Mouse (Mus musculus) intestine, embryonic 16.5 days (tissue): Measurements from ENCODE around the gene Gm11437. TPM values are rescaled to one million over a fixed set of nuclear protein-coding genes. Genes with fewer than 3 reads are reported as not detected.

Experiments
- polyA plus RNA-seq: library from polyadenylated mRNA; unstranded; fragments of >200 nt; fragmentation: Nextera tagmentation; extraction: Ambion mirVana; gene quantifications from 2 replicates; pipeline ENCODE4 v1.2.1, GENCODE M21; 2015

Gene Gm11437
- polyA plus RNA-seq, 1 experiment from 2014 or later: 0.17 TPM

Other genes with a start within 250 kb of the Gm11437 start
- gene Ddx52, start 225.4 kb downstream of the Gm11437 start, polyA plus RNA-seq: 23.8 and 24.0 TPM in 2 replicates
- gene Synrg, start 203.0 kb downstream of the Gm11437 start, polyA plus RNA-seq: 6.6 and 8.0 TPM in 2 replicates
- 17.3 and 18.3 TPM in 2 replicates for gene Dusp14, start 98.2 kb downstream of the Gm11437 start, polyA plus RNA-seq
- gene Tada2a, start 37.9 kb downstream of the Gm11437 start, polyA plus RNA-seq: 20.9 and 23.2 TPM in 2 replicates
- 8.3 and 8.5 TPM in 2 replicates for gene Acaca, start 37.8 kb downstream of the Gm11437 start, polyA plus RNA-seq